Mouse (Mus musculus) telencephalon, adult 2 months (tissue): ENCODE measurements around the gene Tle6.

Experiments
- DNase-seq: peaks from one replicate; pipeline ENCODE4 v3.0.0-alpha.2; 2011; ENCODE audit warnings: low read depth, low spot score

The Tle6 gene

GRCm38 (mm10) chr10:81541363-81541762 is 59.5 kb downstream of the Tle6 start:
- no peak for DNase-seq
